Mouse (Mus musculus) embryonic facial prominence, embryonic 14.5 days (tissue): ENCODE data around the gene Cux1. TPM values are rescaled to one million over a fixed set of nuclear protein-coding genes. Genes with fewer than 3 reads are reported as not detected.

Experiments used
- ATAC-seq: fragments of 200-750 bp; cut with Nextera tagmentation; 2 replicates; pipeline ENCODE4 v1.8.0; 2017; ENCODE audit warnings: low read depth, moderate number of reproducible peaks, moderate TSS enrichment
- DNase-seq: peaks from one replicate; pipeline ENCODE4 v3.0.0-alpha.2; 2015; ENCODE audit warnings: low spot score
- H3K27ac ChIP-seq: fragments of 300-500 bp; sonication (generic); replicated peaks from 2 replicates; pipeline ENCODE4 v1.5.1; 2014; ENCODE audit warnings: low read depth, mild to moderate bottlenecking, low read length, moderate library complexity
- H3K27me3 ChIP-seq: fragments of 300-500 bp; sonication (generic); replicated peaks from 2 replicates; pipeline ENCODE4 v1.6.1; 2014; ENCODE audit warnings: low read length; ENCODE audit not compliant: control insufficient read depth, insufficient read depth
- H3K36me3 ChIP-seq: fragments of 300-500 bp; sonication (generic); 2 replicates; pipeline ENCODE4 v1.6.1; 2014; ENCODE audit warnings: low read length, mixed read lengths; ENCODE audit not compliant: control insufficient read depth, insufficient read depth
- H3K4me1 ChIP-seq: fragments of 300-500 bp; sonication (generic); 2 replicates; pipeline ENCODE4 v1.6.1; 2014; ENCODE audit warnings: antibody characterized with exemption, low read length; ENCODE audit not compliant: control insufficient read depth, insufficient read depth
- H3K4me2 ChIP-seq: fragments of 300-500 bp; sonication (generic); 2 replicates; pipeline ENCODE4 v1.6.1; 2014; ENCODE audit warnings: low read depth, mild to moderate bottlenecking, low read length, moderate library complexity, mixed read lengths
- H3K4me3 ChIP-seq: fragments of 300-500 bp; sonication (generic); 2 replicates; pipeline ENCODE4 v1.5.1; 2014; ENCODE audit warnings: low read depth, mild to moderate bottlenecking, low read length
- H3K9ac ChIP-seq: fragments of 300-500 bp; sonication (generic); 2 replicates; pipeline ENCODE4 v1.6.1; 2014; ENCODE audit warnings: low read depth, mild to moderate bottlenecking, low read length, moderate library complexity, mixed read lengths
- H3K9me3 ChIP-seq: fragments of 300-500 bp; sonication (generic); 2 replicates; pipeline ENCODE4 v1.6.1; 2016; ENCODE audit warnings: low read length; ENCODE audit not compliant: control insufficient read depth
- WGBS: fragments of 180-500 bp; shearing (Covaris S2); extraction: QIAGEN DNeasy Blood & Tissue Kit; methylation state at CpG from one replicate; pipeline ENCODE4 v1.1.7; 2014; 5-methylcytosine and 5-hydroxymethylcytosine counted together
- microRNA-seq: library from miRNA; unstranded; fragments of <30 nt; microRNA quantifications from one replicate; pipeline ENCODE4, GENCODE M21; 2016; ENCODE audit warnings: borderline number of aligned reads
- polyA plus RNA-seq: library from polyadenylated mRNA; unstranded; fragments of >200 nt; fragmentation: Nextera tagmentation; extraction: Ambion mirVana; gene quantifications from 2 replicates; pipeline ENCODE4 v1.2.1, GENCODE M21; 2014

Cux1 gene
- polyA plus RNA-seq, 1 experiment from 2014 or later, result 60.6 TPM

DNA sequence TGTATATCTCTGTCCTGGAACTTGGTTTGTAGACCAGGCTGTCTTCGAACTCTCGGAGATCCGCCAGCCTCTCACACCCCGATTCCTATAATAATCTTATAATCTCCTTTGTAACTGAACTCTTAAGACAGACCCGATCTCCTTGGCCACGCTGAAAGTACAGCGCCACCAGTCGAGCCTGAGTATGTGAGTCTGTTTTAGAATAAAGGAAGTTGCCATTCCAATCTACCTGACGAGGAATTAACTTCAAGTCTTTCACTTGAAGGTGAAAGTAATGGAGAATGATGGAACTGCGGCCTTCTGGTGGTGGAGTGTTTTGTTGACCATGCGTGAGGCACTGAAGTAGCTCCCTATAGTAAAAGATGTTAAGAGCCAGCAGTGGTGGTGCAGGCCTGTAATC is 367.8 kb downstream of the Cux1 start:
- Histone ChIP-seq H3K4me1 (peaks cover 5% of the 10 kb centered on the region; the same call in 1 of the 2 replicates), H3K4me3 (peak overlapping the region; percentile 91), H3K27me3 (no peaks in the 10 kb centered on the region), H3K4me2 (peak overlapping the region; percentile 56), H3K9me3 (no peaks in the 10 kb centered on the region), H3K27ac (0 out of 2 replicates have a peak overlapping the region, but pooled peaks have one; percentile 74), H3K9ac (peak overlapping the region; percentile 95), H3K36me3 (peaks cover 27% of the 10 kb centered on the region)
- WGBS, result 27% methylated on average over 11 of the region's 11 CpGs
- no peak for ATAC-seq
- DNase-seq, result no peak

DNA sequence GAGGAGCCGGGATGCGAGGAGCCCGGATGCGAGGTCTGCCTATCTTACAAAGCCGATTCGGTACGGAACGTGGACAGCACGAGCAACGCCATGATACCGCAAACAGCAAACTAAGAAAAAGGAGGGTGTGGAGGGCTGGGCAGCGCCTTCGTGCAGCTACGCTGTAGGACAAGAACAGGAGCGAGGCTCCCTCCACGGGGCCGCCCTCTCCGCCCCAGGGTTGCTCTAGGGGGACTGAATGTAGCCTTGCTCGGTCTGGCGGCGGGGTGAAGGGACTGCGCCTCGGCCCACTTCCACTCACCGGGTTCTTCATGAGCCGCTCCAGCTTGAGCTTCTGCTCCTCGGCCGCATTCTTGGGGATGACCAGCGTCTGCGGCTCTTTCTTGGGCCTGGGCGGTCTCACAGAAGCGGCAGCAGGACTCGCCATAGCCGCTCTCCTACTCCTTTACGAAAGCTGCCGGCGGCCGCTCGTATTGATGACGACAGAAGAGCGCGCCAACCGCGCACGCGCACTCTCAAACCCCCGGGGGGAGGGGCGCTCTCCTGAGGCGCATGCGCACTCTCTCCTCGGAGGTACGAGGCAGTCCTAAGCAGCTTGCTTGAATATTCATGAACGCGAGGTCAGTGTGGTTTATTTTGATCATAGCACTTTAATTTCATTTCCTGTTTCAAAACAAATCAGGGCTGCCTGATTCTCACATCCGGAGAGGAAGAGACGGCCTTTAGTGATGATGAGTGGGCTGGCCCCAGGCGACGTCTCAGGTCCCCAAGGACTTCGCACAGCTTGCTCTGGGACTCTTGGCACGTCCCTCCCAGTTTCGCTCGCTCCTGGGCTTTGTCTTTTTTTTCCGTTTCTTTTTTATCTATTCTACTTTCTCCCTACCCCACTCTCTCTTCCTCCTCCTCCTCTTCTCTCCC is 368.6 kb downstream of the Cux1 start, which contains the start of gene Prkrip1:
TSS of gene Prkrip1 (minus strand) at position 490 of the 918 bp plus-strand sequence.
- H3K27me3 ChIP-seq, result no peaks in the 10 kb centered on the region
- ATAC-seq (peak; percentile 89), DNase-seq (peak; percentile 96)
- H3K4me3 ChIP-seq, result peak within 1 kb of the TSS; percentile 91
- peaks cover 35% of the 10 kb centered on the region for H3K36me3 ChIP-seq
- no peaks in the 10 kb centered on the region for H3K9me3 ChIP-seq
- H3K9ac ChIP-seq, result peak within 1 kb of the TSS; percentile 95
- peak within 1 kb of the TSS; percentile 95 for H3K4me2 ChIP-seq
- peaks cover 5% of the 10 kb centered on the region; the same call in 1 of the 2 replicates for H3K4me1 ChIP-seq
- H3K27ac ChIP-seq, result peak within 1 kb of the TSS; percentile 74
- under 1% methylated on average over 58 of the region's 62 CpGs for WGBS

Small RNA genes lying within 50 kb of the gene (microRNA-seq; reads per million reads assigned to microRNA genes)
- gene Mir721, result not detected

Other genes with a start within 250 kb of the Cux1 start
- gene Myl10, start 125.7 kb upstream of the Cux1 start, polyA plus RNA-seq, result not detected in 2 replicates